Mouse (Mus musculus) left cerebral cortex, postnatal 14 days (tissue): ENCODE data around the gene G6pc3. TPM values are rescaled to one million over a fixed set of nuclear protein-coding genes. Genes with fewer than 3 reads are reported as not detected.
A peak's percentile ranks its signal among the peaks of the same experiment; 100 is the strongest.

Experiments used
- DNase-seq, 2 experiments: peaks; one replicate each; pipeline ENCODE4 v3.0.0; 2021 to 2022; ENCODE audit warnings: low spot score in 2 of 2, mixed read lengths in 1 of 2
- intact Hi-C: fragments of 180-260 bp; cut with DNase I; formaldehyde crosslinking; loops from one replicate; pipeline ENCODE4 v1.15.1; 2025
- microRNA-seq, 2 experiments: library from miRNA; unstranded; fragments of <30 nt; microRNA quantifications; one replicate each; pipeline ENCODE4 v1.2.0; 2022
- total RNA-seq, 2 experiments: library from RNA; stranded (reverse); gene quantifications; 2 replicates each; pipeline ENCODE4 v1.2.3; 2021

G6pc3 gene
- total RNA-seq, 2 experiments from 2014 or later = 45.5 to 49.1 TPM

- DNase-seq = no peak
- intact Hi-C loops = loop anchor here (5.0 kb wide), 1 partner anchor 41 kb away; the partner anchor contains the start of genes G6pc3 and Lsm12
Observed at GRCm38 (mm10) chr11:102228646-102229268, 39.3 kb downstream of the G6pc3 start.

- intact Hi-C loops = loop anchor here (5.0 kb wide), 1 partner anchor 42 kb away; the partner anchor contains the start of genes G6pc3 and Lsm12
- DNase-seq = no peak
Observed at GRCm38 (mm10) chr11:102229331-102229953, 40.0 kb downstream of the G6pc3 start.

GRCm38 (mm10) chr11:102230006-102230741 is 40.8 kb downstream of the G6pc3 start, which contains the start of gene Hdac5:
TSS of gene Hdac5 (minus strand) at chr11:102230166.
- intact Hi-C loops = no loop called here
- DNase-seq = peak; percentile 99

GRCm38 (mm10) chr11:102236022-102236421 is 46.6 kb downstream of the G6pc3 start:
- intact Hi-C loops = no loop called here
- no peak for DNase-seq

GRCm38 (mm10) chr11:102240636-102241035 is 51.2 kb downstream of the G6pc3 start:
- intact Hi-C loops = no loop called here

GRCm38 (mm10) chr11:102241246-102241645 is 51.8 kb downstream of the G6pc3 start:
- intact Hi-C loops = no loop called here
- DNase-seq = no peak

More at GRCm38 (mm10) chr11:102240636-102241035, 51.2 kb downstream of the G6pc3 start:
- DNase-seq = no peak

- no peak for DNase-seq
- intact Hi-C loops = no loop called here
Observed at GRCm38 (mm10) chr11:102241874-102242273, 52.5 kb downstream of the G6pc3 start.

Small RNAs within 50 kb of the gene (microRNA-seq; reads per million reads assigned to microRNA genes)
- 3.0 to 3.7 reads per million in 2 experiments for gene Mir8101

Other genes starting within 250 kb of the G6pc3 start
- not detected for gene Sost, start 222.6 kb upstream of the G6pc3 start, total RNA-seq
- gene Cfap97d1, start 205.3 kb upstream of the G6pc3 start, total RNA-seq = not detected
- gene Dusp3, start 202.6 kb upstream of the G6pc3 start, total RNA-seq = 100 to 1,000 TPM; 191 to 205 TPM
- gene Mpp3, start 161.2 kb upstream of the G6pc3 start, total RNA-seq = 10 to 100 TPM; 50.3 to 52.0 TPM
- gene Cd300lg, start 148.1 kb upstream of the G6pc3 start, total RNA-seq = not detected
- 100 to 1,000 TPM; 152 to 155 TPM for gene Mpp2, start 101.1 kb upstream of the G6pc3 start, total RNA-seq
- gene Ppy, start 88.3 kb upstream of the G6pc3 start, total RNA-seq = not detected
- gene Pyy, start 81.8 kb upstream of the G6pc3 start, total RNA-seq = not detected
- gene Nags, start 44.1 kb upstream of the G6pc3 start, total RNA-seq = not detected
- gene Tmem101, start 33.2 kb upstream of the G6pc3 start, total RNA-seq = 10 to 100 TPM; 27.0 to 30.3 TPM
- gene Lsm12, start 4.3 kb upstream of the G6pc3 start, total RNA-seq = 10 to 100 TPM; 60.5 to 65.2 TPM
- gene Hdac5, start 40.5 kb downstream of the G6pc3 start, total RNA-seq = 100 to 1,000 TPM; 194 to 197 TPM
- under 1 TPM; 0.46 to 0.63 TPM for gene BC030867, start 59.3 kb downstream of the G6pc3 start, total RNA-seq
- gene Asb16, start 79.1 kb downstream of the G6pc3 start, total RNA-seq = under 1 TPM; 0.59 to 0.72 TPM
- gene Tmub2, start 95.3 kb downstream of the G6pc3 start, total RNA-seq = 10 to 100 TPM; 66.1 to 69.5 TPM
- gene Atxn7l3, start 107.0 kb downstream of the G6pc3 start, total RNA-seq = 100 to 1,000 TPM; 180 to 196 TPM
- 100 to 1,000 TPM; 104 to 108 TPM for gene Ubtf, start 130.1 kb downstream of the G6pc3 start, total RNA-seq
- 1 to 10 TPM; 1.2 to 1.3 TPM for gene Slc4a1, start 176.6 kb downstream of the G6pc3 start, total RNA-seq
- 100 to 1,000 TPM; 399 to 416 TPM for gene Rundc3a, start 203.8 kb downstream of the G6pc3 start, total RNA-seq
- gene Slc25a39, start 218.3 kb downstream of the G6pc3 start, total RNA-seq = 10 to 100 TPM; 71.0 to 71.3 TPM
- 10 to 100 TPM; 74.3 to 78.5 TPM for gene Grn, start 240.7 kb downstream of the G6pc3 start, total RNA-seq